ENCODE assay signal across 8 mouse cellular contexts in genomic region chr15:81924933-81925332, GRCm38 (mm10). TPM values are rescaled to one million over a fixed set of nuclear protein-coding genes. Genes with fewer than 3 reads are reported as not detected.
A peak's percentile ranks its signal among the peaks of the same experiment; 100 is the strongest.
DNase-seq lines count a peak whose midpoint lies in the region; ATAC-seq and TF ChIP-seq lines count a peak whose summit lies in the region.

No protein-coding gene starts in this region.

- no peak overlapping the region for H3K27ac ChIP-seq in heart, postnatal 0 days (ENCODE audit: low read depth)
- no peak overlapping the region for H3K27ac ChIP-seq in macrophage

- H3K4me2 ChIP-seq in heart, postnatal 0 days (ENCODE audit: low read depth, low read length), result peak overlapping the region; percentile 94

- TF ChIP-seq CTCF in heart, postnatal 0 days (IDR thresholded peaks at IDR 0.05; ENCODE audit: low read depth), result no peak

- peaks cover 10% of the 10 kb centered on the region for H3K4me1 ChIP-seq in heart, postnatal 0 days (ENCODE audit: control insufficient read depth, insufficient read depth)

- peaks cover 11% of the 10 kb centered on the region; the same call in 1 of the 2 replicates for H3K79me2 ChIP-seq in macrophage (ENCODE audit: inconsistent target)

- no peaks in the 10 kb centered on the region for H3K27me3 ChIP-seq in heart, postnatal 0 days (ENCODE audit: control insufficient read depth, insufficient read depth, low read length)

- no peak overlapping the region for H3K9ac ChIP-seq in heart, postnatal 0 days (replicated peaks; ENCODE audit: low read depth, low read length)

- no peaks in the 10 kb centered on the region for H3K9me3 ChIP-seq in heart, postnatal 0 days (replicated peaks; ENCODE audit: control insufficient read depth, low read length)

- DNase-seq in heart, adult 11 months, result peak; percentile 88
- DNase-seq in heart, adult 18-20 months, result no peak
- DNase-seq in adipocyte (ENCODE audit: low spot score), result peak; percentile 28
- no peak for DNase-seq in heart, postnatal 0 days (ENCODE audit: low spot score)
- no peak for DNase-seq in retina, postnatal 1 day
- no peak for DNase-seq in urinary bladder, postnatal 14 days (ENCODE audit: low spot score)
- DNase-seq in lung, adult 18-20 months, result no peak

- TF ChIP-seq EP300 in heart, postnatal 0 days (IDR thresholded peaks at IDR 0.05; ENCODE audit: low read depth), result no peak

- H3K4me3 ChIP-seq in heart, postnatal 0 days (ENCODE audit: low read depth, low read length), result peak overlapping the region; percentile 61
- peak overlapping the region; percentile 38; the same call in 1 of the 2 replicates for H3K4me3 ChIP-seq in macrophage (ENCODE audit: inconsistent target)

- whole genome bisulfite sequencing in heart, postnatal 0 days, result 85% methylated on average over 11 of the region's 11 CpGs
- 87% methylated on average over 11 of the region's 11 CpGs for WGBS in macrophage (ENCODE audit: missing documents)

- no peaks in the 10 kb centered on the region for H3K36me3 ChIP-seq in heart, postnatal 0 days (replicated peaks; ENCODE audit: control insufficient read depth, insufficient read depth, low read length)
- H3K36me3 ChIP-seq in macrophage (ENCODE audit: inconsistent target), result no peaks in the 10 kb centered on the region

- no peak for ATAC-seq in heart, postnatal 0 days (ENCODE audit: insufficient read depth, low read depth)

RNA-seq across cellular contexts. Expression of gene Polr3h, which starts 1.1 kb away (rescaled TPM):
- total RNA-seq in heart, adult 18-20 months (2021), result 10 to 100 TPM in 1 of 2 experiments, 1 to 10 TPM in 1; 7.8 to 10.7 TPM
- total RNA-seq in heart, postnatal 0 days (2014; rRNA removed; ENCODE audit: low replicate concordance), result 8.4 and 14.8 TPM in 2 replicates
- polyA plus RNA-seq in heart, postnatal 0 days (2015; fragmentation: Nextera tagmentation; extraction: Ambion mirVana), result 315 and 321 TPM in 2 replicates
- 10 to 100 TPM in 12 of 26 experiments, 1 to 10 TPM in 14; 1.5 to 34.2 (median 9.7) TPM for total RNA-seq in macrophage (2018; cell fraction: chromatin; rRNA removed)
- 1 to 10 TPM; 3.3 to 8.3 (median 5.7) TPM for total RNA-seq in macrophage (2018; cell fraction: cytosol; rRNA removed)
- 10 to 100 TPM in 7 of 26 experiments, 1 to 10 TPM in 19; 2.0 to 23.5 (median 7.9) TPM for total RNA-seq in macrophage (2018; cell fraction: nucleus; rRNA removed)
- 4.7 to 14.4 TPM (median 4.7 TPM) in 3 replicates for polyA plus RNA-seq in macrophage (2018)

RNA-seq across cellular contexts. Expression of gene Csdc2, which starts 11.6 kb away (rescaled TPM):
- 10 to 100 TPM; 54.7 to 62.7 TPM for total RNA-seq in heart, adult 18-20 months (2021)
- total RNA-seq in heart, postnatal 0 days (2014; rRNA removed; ENCODE audit: low replicate concordance), result 2.0 and 2.8 TPM in 2 replicates
- 7.7 and 7.9 TPM in 2 replicates for polyA plus RNA-seq in heart, postnatal 0 days (2015; fragmentation: Nextera tagmentation; extraction: Ambion mirVana)
- under 1 TPM in 1 of 26 experiments, not detected in 25; 0.63 TPM for total RNA-seq in macrophage (2018; cell fraction: chromatin; rRNA removed)
- under 1 TPM in 13 of 26 experiments, not detected in 13; 0.04 to 0.22 (median 0.09) TPM for total RNA-seq in macrophage (2018; cell fraction: cytosol; rRNA removed)
- under 1 TPM in 1 of 26 experiments, not detected in 25; 0.77 TPM for total RNA-seq in macrophage (2018; cell fraction: nucleus; rRNA removed)
- 0.10 TPM in 1 of 3 replicates, not detected in the others for polyA plus RNA-seq in macrophage (2018)

RNA-seq across cellular contexts. Expression of gene Pmm1, which starts 35.8 kb away (rescaled TPM):
- total RNA-seq in heart, adult 18-20 months (2021), result 10 to 100 TPM; 24.7 to 31.4 TPM
- 19.8 and 27.0 TPM in 2 replicates for total RNA-seq in heart, postnatal 0 days (2014; rRNA removed; ENCODE audit: low replicate concordance)
- polyA plus RNA-seq in heart, postnatal 0 days (2015; fragmentation: Nextera tagmentation; extraction: Ambion mirVana), result 17.8 and 19.1 TPM in 2 replicates
- total RNA-seq in macrophage (2018; cell fraction: chromatin; rRNA removed), result 10 to 100 TPM in 12 of 26 experiments, 1 to 10 TPM in 12, not detected in 2; 1.3 to 25.0 (median 10.0) TPM
- 10 to 100 TPM in 21 of 26 experiments, 1 to 10 TPM in 5; 7.1 to 21.4 (median 13.6) TPM for total RNA-seq in macrophage (2018; cell fraction: cytosol; rRNA removed)
- total RNA-seq in macrophage (2018; cell fraction: nucleus; rRNA removed), result 10 to 100 TPM in 5 of 26 experiments, 1 to 10 TPM in 21; 2.8 to 13.7 (median 5.3) TPM
- 10.2 to 15.5 TPM (median 14.8 TPM) in 3 replicates for polyA plus RNA-seq in macrophage (2018)

RNA-seq across cellular contexts. Expression of gene Aco2, which starts 52.8 kb away (rescaled TPM):
- 1,000 to 10,000 TPM; 2,055 to 2,104 TPM for total RNA-seq in heart, adult 18-20 months (2021)
- total RNA-seq in heart, postnatal 0 days (2014; rRNA removed; ENCODE audit: low replicate concordance), result 2,020 and 2,039 TPM in 2 replicates
- polyA plus RNA-seq in heart, postnatal 0 days (2015; fragmentation: Nextera tagmentation; extraction: Ambion mirVana), result 1,019 and 1,040 TPM in 2 replicates
- total RNA-seq in macrophage (2018; cell fraction: chromatin; rRNA removed), result 100 to 1,000 TPM in 20 of 26 experiments, 10 to 100 TPM in 6; 65.0 to 201 (median 140) TPM
- total RNA-seq in macrophage (2018; cell fraction: cytosol; rRNA removed), result 100 to 1,000 TPM in 20 of 26 experiments, 10 to 100 TPM in 6; 91.1 to 126 (median 109) TPM
- 100 to 1,000 TPM in 14 of 26 experiments, 10 to 100 TPM in 12; 66.3 to 149 (median 105) TPM for total RNA-seq in macrophage (2018; cell fraction: nucleus; rRNA removed)
- 94.9 to 124 TPM (median 116 TPM) in 3 replicates for polyA plus RNA-seq in macrophage (2018)

RNA-seq across cellular contexts. Expression of gene Phf5a, which starts 53.2 kb away (rescaled TPM):
- 10 to 100 TPM; 36.5 to 37.1 TPM for total RNA-seq in heart, adult 18-20 months (2021)
- 26.9 and 31.0 TPM in 2 replicates for total RNA-seq in heart, postnatal 0 days (2014; rRNA removed; ENCODE audit: low replicate concordance)
- polyA plus RNA-seq in heart, postnatal 0 days (2015; fragmentation: Nextera tagmentation; extraction: Ambion mirVana), result 60.7 and 65.3 TPM in 2 replicates
- total RNA-seq in macrophage (2018; cell fraction: chromatin; rRNA removed), result 10 to 100 TPM in 13 of 26 experiments, 1 to 10 TPM in 13; 5.7 to 60.5 (median 10.2) TPM
- total RNA-seq in macrophage (2018; cell fraction: cytosol; rRNA removed), result 10 to 100 TPM; 18.9 to 30.8 (median 26.2) TPM
- total RNA-seq in macrophage (2018; cell fraction: nucleus; rRNA removed), result 10 to 100 TPM in 23 of 26 experiments, 1 to 10 TPM in 3; 5.7 to 27.1 (median 16.4) TPM
- 24.7 to 37.1 TPM (median 25.5 TPM) in 3 replicates for polyA plus RNA-seq in macrophage (2018)

Comparison
In these comparisons a context has a peak if more than half of its experiments do, and no peak if none do; other contexts are left out.
1. DNase-seq: peak in heart, adult 11 months (single experiment) and adipocyte (single experiment); none in heart, adult 18-20 months (0 of 2), heart, postnatal 0 days (single experiment), retina, postnatal 1 day (single experiment), urinary bladder, postnatal 14 days (single experiment) and lung, adult 18-20 months (0 of 2).
2. RNA of gene Csdc2, which starts 11.6 kb away (total RNA-seq): 54.7 to 62.7 TPM in heart, adult 18-20 months; 2.0 to 2.8 TPM in heart, postnatal 0 days; every median in the first group is over 10 times any median in the second.